Mouse (Mus musculus) hindbrain, embryonic 11.5 days (tissue): ENCODE data around the gene Gab2. TPM values are rescaled to one million over a fixed set of nuclear protein-coding genes. Genes with fewer than 3 reads are reported as not detected.

Source experiments
- ATAC-seq: fragments of 200-750 bp; cut with Nextera tagmentation; 2 replicates; pipeline ENCODE4 v1.8.0; 2017; ENCODE audit warnings: mild to moderate bottlenecking, moderate TSS enrichment, moderate library complexity; ENCODE audit not compliant: low FRiP score
- DNase-seq: peaks from one replicate; pipeline ENCODE4 v3.0.0-alpha.2; 2015; ENCODE audit warnings: low spot score
- H3K27ac ChIP-seq: fragments of 300-500 bp; sonication (generic); 2 replicates; pipeline ENCODE4 v1.5.1; 2014; ENCODE audit warnings: mild to moderate bottlenecking, low read depth, low read length
- H3K27me3 ChIP-seq: fragments of 300-500 bp; sonication (generic); 2 replicates; pipeline ENCODE4 v1.6.1; 2014; ENCODE audit warnings: mild to moderate bottlenecking, low read length, moderate library complexity, mixed read lengths; ENCODE audit not compliant: control insufficient read depth, insufficient read depth
- H3K36me3 ChIP-seq: fragments of 300-500 bp; sonication (generic); 2 replicates; pipeline ENCODE4 v1.6.1; 2014; ENCODE audit warnings: mild to moderate bottlenecking, low read length, moderate library complexity, mixed read lengths; ENCODE audit not compliant: control insufficient read depth, insufficient read depth
- H3K4me1 ChIP-seq: fragments of 300-500 bp; sonication (generic); replicated peaks from 2 replicates; pipeline ENCODE4 v1.6.1; 2014; ENCODE audit warnings: low read length, mixed read lengths; ENCODE audit not compliant: control insufficient read depth, insufficient read depth
- H3K4me2 ChIP-seq: fragments of 300-500 bp; sonication (generic); replicated peaks from 2 replicates; pipeline ENCODE4 v1.6.1; 2014; ENCODE audit warnings: mild to moderate bottlenecking, low read depth, low read length
- H3K4me3 ChIP-seq: fragments of 300-500 bp; sonication (generic); 2 replicates; pipeline ENCODE4 v1.5.1; 2014; ENCODE audit warnings: low read depth, low read length
- H3K9ac ChIP-seq: fragments of 300-500 bp; sonication (generic); 2 replicates; pipeline ENCODE4 v1.6.1; 2014; ENCODE audit warnings: low read depth, low read length
- H3K9me3 ChIP-seq: fragments of 300-500 bp; sonication (generic); 2 replicates; pipeline ENCODE4 v1.6.1; 2016; ENCODE audit warnings: low read length; ENCODE audit not compliant: control insufficient read depth
- WGBS: fragments of 180-500 bp; shearing (Covaris S2); extraction: QIAGEN DNeasy Blood & Tissue Kit; methylation state at CpG from one replicate; pipeline ENCODE4 v1.1.7; 2014; 5-methylcytosine and 5-hydroxymethylcytosine counted together
- polyA plus RNA-seq: library from polyadenylated mRNA; unstranded; fragments of >200 nt; fragmentation: Nextera tagmentation; extraction: Ambion mirVana; gene quantifications from 2 replicates; pipeline ENCODE4 v1.2.1, GENCODE M21; 2014

The Gab2 gene
- 8.1 and 9.3 TPM in 2 replicates for polyA plus RNA-seq

GRCm38 (mm10) chr7:97081242-97081958 is at the start of gene Gab2:
Gene Gab2, plus strand, starts transcription at chr7:97081586.
- ATAC-seq = peak; percentile 90
- no peaks in the 10 kb centered on the region for H3K27me3 ChIP-seq
- no peaks in the 10 kb centered on the region for H3K36me3 ChIP-seq
- peak within 1 kb of the TSS; percentile 93 for H3K9ac ChIP-seq
- under 1% methylated on average over 47 of the region's 83 CpGs for WGBS
- H3K27ac ChIP-seq = peak within 1 kb of the TSS; percentile 86
- peak; percentile 82 for DNase-seq
- 0 out of 2 replicates have a peak, but pooled peaks cover 2% of the 10 kb centered on the region for H3K4me1 ChIP-seq
- no peaks in the 10 kb centered on the region for H3K9me3 ChIP-seq
- peak within 1 kb of the TSS; percentile 91 for H3K4me3 ChIP-seq
- peak within 1 kb of the TSS; percentile 72 for H3K4me2 ChIP-seq

DNA sequence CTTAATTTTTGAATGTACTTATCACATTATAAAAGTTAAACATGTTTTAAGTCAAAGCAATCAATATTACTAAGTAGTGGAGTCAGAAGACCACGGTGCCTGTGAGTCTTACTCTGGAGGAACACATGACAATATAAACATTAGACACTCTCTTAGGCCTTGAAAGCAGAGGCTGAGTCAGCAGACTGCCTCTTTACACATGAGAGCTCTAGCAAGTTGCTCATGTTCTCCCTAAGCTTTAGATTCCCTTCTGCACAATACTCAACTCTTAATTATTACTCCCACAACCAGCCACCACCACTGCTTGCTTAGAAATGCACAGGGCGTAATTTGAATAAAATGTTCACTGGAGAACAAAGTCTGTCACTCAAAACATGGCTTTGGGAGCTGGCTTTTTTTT is 49.0 kb upstream of the Gab2 start:
- no peaks in the 10 kb centered on the region for H3K27me3 ChIP-seq
- no peak overlapping the region for H3K9ac ChIP-seq
- H3K9me3 ChIP-seq = no peaks in the 10 kb centered on the region
- no peaks in the 10 kb centered on the region for H3K4me1 ChIP-seq
- no peak overlapping the region for H3K27ac ChIP-seq
- H3K36me3 ChIP-seq = no peaks in the 10 kb centered on the region
- no peak for DNase-seq
- H3K4me3 ChIP-seq = no peak overlapping the region
- 85% methylated on average over 2 of the region's 2 CpGs for WGBS
- ATAC-seq = no peak
- no peak overlapping the region for H3K4me2 ChIP-seq

- WGBS = 62% methylated on average over 4 of the region's 4 CpGs
- ATAC-seq = no peak
- no peaks in the 10 kb centered on the region for H3K27me3 ChIP-seq
- H3K4me1 ChIP-seq = no peaks in the 10 kb centered on the region
- no peak overlapping the region for H3K9ac ChIP-seq
- no peak for DNase-seq
- no peak overlapping the region for H3K4me3 ChIP-seq
- no peak overlapping the region for H3K27ac ChIP-seq
- H3K9me3 ChIP-seq = no peaks in the 10 kb centered on the region
- H3K36me3 ChIP-seq = no peaks in the 10 kb centered on the region
- H3K4me2 ChIP-seq = no peak overlapping the region
Observed at GRCm38 (mm10) chr7:97039641-97040040, 41.7 kb upstream of the Gab2 start.

DNA sequence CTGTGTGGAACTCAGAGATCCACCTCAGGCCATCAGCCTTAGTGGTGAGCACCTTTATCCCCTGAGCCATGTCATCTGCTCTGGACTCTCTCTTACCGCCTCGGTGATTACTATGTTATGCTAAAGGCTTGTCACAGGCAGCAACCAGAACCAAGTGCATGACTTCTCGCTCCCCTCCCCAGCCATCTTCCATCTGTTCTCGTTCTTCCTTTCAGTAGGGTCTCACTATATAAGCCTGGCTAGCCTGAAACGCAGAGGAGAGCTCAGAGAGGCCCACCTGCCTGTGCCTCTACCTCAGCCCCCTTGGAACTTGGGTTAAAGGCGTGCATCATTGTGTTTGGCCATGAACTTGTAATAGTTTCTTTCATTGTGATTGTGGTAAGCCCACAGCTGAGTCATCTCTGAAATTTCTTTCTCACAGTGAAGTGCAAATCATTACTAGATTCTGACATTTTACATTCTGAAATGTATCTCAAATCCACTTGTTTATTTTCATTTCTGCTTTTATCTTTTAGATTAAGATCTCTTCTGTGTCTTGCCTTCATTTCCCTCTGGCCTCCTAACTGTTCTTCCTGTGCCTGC is 39.4 kb upstream of the Gab2 start:
- 89% methylated on average over 6 of the region's 6 CpGs for WGBS
- no peak overlapping the region for H3K27ac ChIP-seq
- H3K4me2 ChIP-seq = no peak overlapping the region
- H3K36me3 ChIP-seq = no peaks in the 10 kb centered on the region
- ATAC-seq = no peak
- H3K4me1 ChIP-seq = no peaks in the 10 kb centered on the region
- DNase-seq = no peak
- no peak overlapping the region for H3K9ac ChIP-seq
- no peak overlapping the region for H3K4me3 ChIP-seq
- H3K9me3 ChIP-seq = no peaks in the 10 kb centered on the region
- no peaks in the 10 kb centered on the region for H3K27me3 ChIP-seq

GRCm38 (mm10) chr7:97042981-97043380 is 38.4 kb upstream of the Gab2 start:
- Histone ChIP-seq H3K4me1 (no peaks in the 10 kb centered on the region), H3K4me2 (no peak overlapping the region), H3K9me3 (no peaks in the 10 kb centered on the region), H3K27ac (no peak overlapping the region), H3K9ac (no peak overlapping the region), H3K36me3 (no peaks in the 10 kb centered on the region), H3K4me3 (no peak overlapping the region), H3K27me3 (no peaks in the 10 kb centered on the region)
- 93% methylated on average over 1 of the region's 1 CpGs for WGBS
- DNase-seq (no peak), ATAC-seq (no peak)

- H3K4me3 ChIP-seq = no peak overlapping the region
- ATAC-seq = no peak
- H3K4me1 ChIP-seq = no peaks in the 10 kb centered on the region
- H3K27ac ChIP-seq = no peak overlapping the region
- H3K9me3 ChIP-seq = no peaks in the 10 kb centered on the region
- H3K4me2 ChIP-seq = no peak overlapping the region
- WGBS = 96% methylated on average over 2 of the region's 2 CpGs
- H3K36me3 ChIP-seq = no peaks in the 10 kb centered on the region
- no peaks in the 10 kb centered on the region for H3K27me3 ChIP-seq
- H3K9ac ChIP-seq = no peak overlapping the region
- DNase-seq = no peak
Observed at GRCm38 (mm10) chr7:97060966-97061365, 20.4 kb upstream of the Gab2 start.

- WGBS = 89% methylated on average over 3 of the region's 3 CpGs
- no peak overlapping the region for H3K4me2 ChIP-seq
- no peak for DNase-seq
- no peak for ATAC-seq
- no peak overlapping the region for H3K4me3 ChIP-seq
- no peaks in the 10 kb centered on the region for H3K36me3 ChIP-seq
- H3K9me3 ChIP-seq = no peaks in the 10 kb centered on the region
- H3K4me1 ChIP-seq = no peaks in the 10 kb centered on the region
- H3K9ac ChIP-seq = no peak overlapping the region
- no peaks in the 10 kb centered on the region for H3K27me3 ChIP-seq
- H3K27ac ChIP-seq = no peak overlapping the region
Observed at GRCm38 (mm10) chr7:97071512-97071911, 9.9 kb upstream of the Gab2 start.

- Histone ChIP-seq H3K9ac (no peak overlapping the region), H3K36me3 (no peaks in the 10 kb centered on the region), H3K9me3 (no peaks in the 10 kb centered on the region), H3K4me1 (no peaks in the 10 kb centered on the region), H3K4me2 (no peak overlapping the region), H3K27ac (no peak overlapping the region), H3K4me3 (no peak overlapping the region), H3K27me3 (no peaks in the 10 kb centered on the region)
- DNase-seq (no peak), ATAC-seq (no peak)
- 85% methylated on average over 5 of the region's 5 CpGs for WGBS
Observed at GRCm38 (mm10) chr7:97072061-97072460, 9.3 kb upstream of the Gab2 start.

DNA sequence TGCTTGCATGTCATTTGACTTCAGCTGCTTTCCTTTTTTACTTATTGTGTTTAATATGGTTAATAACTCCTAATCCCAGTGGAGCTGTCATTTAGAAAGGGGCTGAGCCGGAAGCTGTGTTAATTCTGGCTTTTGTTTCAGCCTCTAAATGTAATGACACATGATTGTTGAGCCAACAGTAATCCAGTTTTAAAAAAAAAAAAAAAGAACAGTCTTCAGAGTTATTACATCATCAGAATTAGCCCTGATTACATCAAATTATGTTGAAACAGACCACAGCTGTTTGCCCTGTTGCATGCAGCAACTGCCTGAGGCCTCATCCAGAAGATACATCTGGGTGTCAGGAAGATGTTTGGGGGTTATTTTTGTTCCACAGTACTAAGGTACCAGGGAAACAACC is 6.4 kb upstream of the Gab2 start:
- Histone ChIP-seq H3K9me3 (no peaks in the 10 kb centered on the region), H3K4me2 (no peak overlapping the region), H3K9ac (no peak overlapping the region), H3K4me3 (no peak overlapping the region), H3K27me3 (no peaks in the 10 kb centered on the region), H3K27ac (no peak overlapping the region), H3K4me1 (no peaks in the 10 kb centered on the region), H3K36me3 (no peaks in the 10 kb centered on the region)
- DNase-seq (no peak), ATAC-seq (no peak)
- WGBS = 65% methylated on average over 1 of the region's 1 CpGs
